Mouse (Mus musculus): ENCODE results near the gene Trpc4.

The Trpc4 gene

GRCm38 (mm10) chr3:54155639-54156315 is at the start of gene Trpc4:
Gene Trpc4, plus strand, starts transcription at chr3:54156035.
- no peaks in the 10 kb centered on the region for H3K36me3 ChIP-seq (ENCODE audit: control insufficient read depth, insufficient read depth, low read length, poor library complexity, severe bottlenecking)
- DNase-seq (ENCODE audit: low read depth, low spot score): no peak
- no peaks in the 10 kb centered on the region for H3K27me3 ChIP-seq (ENCODE audit: control insufficient read depth, insufficient read depth, low read length, poor library complexity, severe bottlenecking)

GRCm38 (mm10) chr3:54111489-54111888 is 44.3 kb upstream of the Trpc4 start:
- H3K36me3 ChIP-seq (ENCODE audit: control insufficient read depth, insufficient read depth, low read length, poor library complexity, severe bottlenecking): no peaks in the 10 kb centered on the region
- H3K27me3 ChIP-seq (ENCODE audit: control insufficient read depth, insufficient read depth, low read length, poor library complexity, severe bottlenecking): no peaks in the 10 kb centered on the region

GRCm38 (mm10) chr3:54135376-54135775 is 20.5 kb upstream of the Trpc4 start:
- H3K36me3 ChIP-seq (ENCODE audit: control insufficient read depth, insufficient read depth, low read length, poor library complexity, severe bottlenecking): no peaks in the 10 kb centered on the region
- no peaks in the 10 kb centered on the region for H3K27me3 ChIP-seq (ENCODE audit: control insufficient read depth, insufficient read depth, low read length, poor library complexity, severe bottlenecking)
- DNase-seq (ENCODE audit: low read depth, low spot score): no peak

More at GRCm38 (mm10) chr3:54111489-54111888, 44.3 kb upstream of the Trpc4 start:
- no peak for DNase-seq (ENCODE audit: low read depth, low spot score)

- Histone ChIP-seq H3K36me3 (ENCODE audit: control insufficient read depth, insufficient read depth, low read length, poor library complexity, severe bottlenecking) (no peaks in the 10 kb centered on the region), H3K27me3 (ENCODE audit: control insufficient read depth, insufficient read depth, low read length, poor library complexity, severe bottlenecking) (no peaks in the 10 kb centered on the region)
- no peak for DNase-seq (ENCODE audit: low read depth, low spot score)
Measured at GRCm38 (mm10) chr3:54141376-54141775, 14.5 kb upstream of the Trpc4 start.

GRCm38 (mm10) chr3:54154844-54155638 is 794 bp upstream of the Trpc4 start:
- Histone ChIP-seq H3K36me3 (ENCODE audit: control insufficient read depth, insufficient read depth, low read length, poor library complexity, severe bottlenecking) (no peaks in the 10 kb centered on the region), H3K27me3 (ENCODE audit: control insufficient read depth, insufficient read depth, low read length, poor library complexity, severe bottlenecking) (no peaks in the 10 kb centered on the region)
- peak; percentile 39 for DNase-seq (ENCODE audit: low read depth, low spot score)

GRCm38 (mm10) chr3:54156316-54157000 is 623 bp downstream of the Trpc4 start:
- DNase-seq (ENCODE audit: low read depth, low spot score): no peak
- Histone ChIP-seq H3K27me3 (ENCODE audit: control insufficient read depth, insufficient read depth, low read length, poor library complexity, severe bottlenecking) (no peaks in the 10 kb centered on the region), H3K36me3 (ENCODE audit: control insufficient read depth, insufficient read depth, low read length, poor library complexity, severe bottlenecking) (no peaks in the 10 kb centered on the region)

GRCm38 (mm10) chr3:54170701-54171100 is 14.9 kb downstream of the Trpc4 start:
- no peak for DNase-seq (ENCODE audit: low read depth, low spot score)
- Histone ChIP-seq H3K27me3 (ENCODE audit: control insufficient read depth, insufficient read depth, low read length, poor library complexity, severe bottlenecking) (no peaks in the 10 kb centered on the region), H3K36me3 (ENCODE audit: control insufficient read depth, insufficient read depth, low read length, poor library complexity, severe bottlenecking) (no peaks in the 10 kb centered on the region)

- no peak for DNase-seq (ENCODE audit: low read depth, low spot score)
- H3K27me3 ChIP-seq (ENCODE audit: control insufficient read depth, insufficient read depth, low read length, poor library complexity, severe bottlenecking): no peaks in the 10 kb centered on the region
Measured at GRCm38 (mm10) chr3:54177296-54177695, 21.5 kb downstream of the Trpc4 start.

GRCm38 (mm10) chr3:54190932-54191668 is 35.3 kb downstream of the Trpc4 start:
- Histone ChIP-seq H3K27me3 (ENCODE audit: control insufficient read depth, insufficient read depth, low read length, poor library complexity, severe bottlenecking) (no peaks in the 10 kb centered on the region; the same call in 1 of the 2 replicates), H3K36me3 (ENCODE audit: control insufficient read depth, insufficient read depth, low read length, poor library complexity, severe bottlenecking) (no peaks in the 10 kb centered on the region)
- DNase-seq (ENCODE audit: low read depth, low spot score): no peak

More at GRCm38 (mm10) chr3:54177296-54177695, 21.5 kb downstream of the Trpc4 start:
- H3K36me3 ChIP-seq (ENCODE audit: control insufficient read depth, insufficient read depth, low read length, poor library complexity, severe bottlenecking): no peaks in the 10 kb centered on the region

GRCm38 (mm10) chr3:54201231-54201630 is 45.4 kb downstream of the Trpc4 start:
- H3K27me3 ChIP-seq (ENCODE audit: control insufficient read depth, insufficient read depth, low read length, poor library complexity, severe bottlenecking): no peaks in the 10 kb centered on the region
- H3K36me3 ChIP-seq (ENCODE audit: control insufficient read depth, insufficient read depth, low read length, poor library complexity, severe bottlenecking): no peaks in the 10 kb centered on the region
- DNase-seq (ENCODE audit: low read depth, low spot score): no peak

- Histone ChIP-seq H3K27me3 (ENCODE audit: control insufficient read depth, insufficient read depth, low read length, poor library complexity, severe bottlenecking) (no peaks in the 10 kb centered on the region), H3K36me3 (ENCODE audit: control insufficient read depth, insufficient read depth, low read length, poor library complexity, severe bottlenecking) (no peaks in the 10 kb centered on the region)
- DNase-seq (ENCODE audit: low read depth, low spot score): no peak
Measured at GRCm38 (mm10) chr3:54204386-54204785, 48.6 kb downstream of the Trpc4 start.

- DNase-seq (ENCODE audit: low read depth, low spot score): no peak
- H3K27me3 ChIP-seq (ENCODE audit: control insufficient read depth, insufficient read depth, low read length, poor library complexity, severe bottlenecking): no peaks in the 10 kb centered on the region
Measured at GRCm38 (mm10) chr3:54210112-54210511, 54.3 kb downstream of the Trpc4 start.

GRCm38 (mm10) chr3:54211441-54211840 is 55.6 kb downstream of the Trpc4 start:
- no peaks in the 10 kb centered on the region for H3K27me3 ChIP-seq (ENCODE audit: control insufficient read depth, insufficient read depth, low read length, poor library complexity, severe bottlenecking)
- H3K36me3 ChIP-seq (ENCODE audit: control insufficient read depth, insufficient read depth, low read length, poor library complexity, severe bottlenecking): no peaks in the 10 kb centered on the region
- DNase-seq (ENCODE audit: low read depth, low spot score): no peak

More at GRCm38 (mm10) chr3:54210112-54210511, 54.3 kb downstream of the Trpc4 start:
- no peaks in the 10 kb centered on the region for H3K36me3 ChIP-seq (ENCODE audit: control insufficient read depth, insufficient read depth, low read length, poor library complexity, severe bottlenecking)

GRCm38 (mm10) chr3:54222549-54222948 is 66.7 kb downstream of the Trpc4 start:
- Histone ChIP-seq H3K27me3 (ENCODE audit: control insufficient read depth, insufficient read depth, low read length, poor library complexity, severe bottlenecking) (no peaks in the 10 kb centered on the region), H3K36me3 (ENCODE audit: control insufficient read depth, insufficient read depth, low read length, poor library complexity, severe bottlenecking) (no peaks in the 10 kb centered on the region)
- no peak for DNase-seq (ENCODE audit: low read depth, low spot score)
